Mouse (Mus musculus): Measurements from ENCODE around the gene Otop3.

GRCm38 (mm10) chr11:115295939-115296338 is 38.6 kb upstream of the Otop3 start:
- TF ChIP-seq CTCF (IDR thresholded peaks at IDR 0.05) (no peak), POLR2A (IDR thresholded peaks at IDR 0.05; ENCODE audit: insufficient read depth, low read depth, low read length) (no peak), EP300 (IDR thresholded peaks at IDR 0.05; ENCODE audit: insufficient read depth, low read depth, low read length) (no peak)
